Mouse (Mus musculus): ENCODE results near the gene Gabrb2.

The Gabrb2 gene

DNA sequence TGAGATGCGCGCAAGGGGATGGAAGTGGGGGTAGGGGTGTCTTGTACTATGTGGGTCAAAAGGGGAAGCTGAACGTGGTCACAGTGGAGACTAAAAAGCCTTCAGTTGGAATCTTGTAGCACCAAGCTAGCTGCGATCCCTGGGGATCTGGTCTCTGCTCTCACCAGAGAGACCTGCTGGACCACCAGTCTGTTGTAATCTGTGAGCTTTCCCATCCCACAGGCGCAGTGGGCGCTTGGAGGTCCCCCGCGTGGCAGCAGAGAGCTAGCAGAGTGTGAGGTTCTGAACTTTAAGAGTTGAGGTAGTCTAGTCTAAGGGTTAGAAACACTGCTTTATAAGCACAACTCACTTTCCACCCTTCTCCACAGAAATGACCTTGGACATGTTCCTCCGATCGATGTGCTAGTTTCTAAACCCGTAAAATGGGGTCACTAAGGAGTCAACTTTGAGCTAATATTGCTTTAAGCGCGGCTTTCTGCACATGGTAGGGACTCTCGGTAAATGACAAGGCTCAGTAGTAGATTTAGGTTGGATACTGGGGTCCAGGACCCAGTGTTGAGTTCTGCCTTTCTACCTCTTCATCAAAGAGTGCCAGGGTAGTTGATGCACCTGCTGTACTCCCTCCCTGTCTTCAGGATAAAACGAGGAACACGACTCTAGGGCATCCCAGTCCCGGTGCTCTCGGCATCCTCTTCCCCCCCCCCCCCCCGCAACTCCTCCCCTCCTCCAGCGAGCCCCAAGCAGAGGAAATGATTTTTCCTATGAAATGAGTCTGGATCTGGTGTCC, at the start of gene Gabrb2:
TSS of gene Gabrb2 (plus strand) at position 762 of the 787 bp plus-strand sequence.
- DNase-seq (ENCODE audit: low spot score): no peak

DNA sequence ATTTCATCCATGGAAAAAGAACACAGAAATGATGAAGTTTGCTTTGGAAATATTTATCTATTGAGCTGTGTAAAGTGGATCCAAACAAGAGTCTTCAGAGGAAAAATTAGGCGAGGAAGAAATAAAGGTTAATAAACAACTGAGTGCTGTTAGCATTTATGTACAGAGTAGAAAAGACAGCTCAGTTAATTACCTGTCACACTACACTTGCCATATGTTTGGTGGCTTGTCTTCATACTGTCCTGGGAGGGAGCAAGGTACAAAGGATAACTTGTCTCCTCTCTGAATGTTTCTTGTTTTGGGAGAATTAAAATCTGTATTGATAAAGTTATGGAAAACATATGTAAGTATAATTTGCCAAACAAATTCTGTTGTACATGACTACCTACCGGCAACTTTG, 40.6 kb upstream of the Gabrb2 start:
- DNase-seq (ENCODE audit: low spot score): no peak

DNA sequence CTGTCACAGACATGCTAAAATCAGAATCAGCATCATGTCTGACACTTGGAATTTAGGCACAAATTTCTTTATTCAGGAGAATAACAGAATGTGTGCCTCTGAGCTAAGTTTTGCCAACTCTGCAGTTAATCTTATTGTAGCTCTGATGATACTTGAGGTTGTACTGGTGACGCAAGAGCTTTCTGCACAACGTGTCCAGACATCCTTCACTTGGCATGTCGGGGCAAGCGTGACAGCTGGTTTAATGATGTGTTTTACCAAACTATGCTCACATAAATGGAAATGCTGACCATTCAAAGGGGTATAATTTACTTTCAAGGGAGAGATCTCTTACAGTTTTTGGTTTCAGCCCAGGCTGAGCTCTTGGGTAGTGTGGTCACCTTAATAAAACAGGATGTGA, 33.1 kb upstream of the Gabrb2 start:
- DNase-seq (ENCODE audit: low spot score): no peak

DNA sequence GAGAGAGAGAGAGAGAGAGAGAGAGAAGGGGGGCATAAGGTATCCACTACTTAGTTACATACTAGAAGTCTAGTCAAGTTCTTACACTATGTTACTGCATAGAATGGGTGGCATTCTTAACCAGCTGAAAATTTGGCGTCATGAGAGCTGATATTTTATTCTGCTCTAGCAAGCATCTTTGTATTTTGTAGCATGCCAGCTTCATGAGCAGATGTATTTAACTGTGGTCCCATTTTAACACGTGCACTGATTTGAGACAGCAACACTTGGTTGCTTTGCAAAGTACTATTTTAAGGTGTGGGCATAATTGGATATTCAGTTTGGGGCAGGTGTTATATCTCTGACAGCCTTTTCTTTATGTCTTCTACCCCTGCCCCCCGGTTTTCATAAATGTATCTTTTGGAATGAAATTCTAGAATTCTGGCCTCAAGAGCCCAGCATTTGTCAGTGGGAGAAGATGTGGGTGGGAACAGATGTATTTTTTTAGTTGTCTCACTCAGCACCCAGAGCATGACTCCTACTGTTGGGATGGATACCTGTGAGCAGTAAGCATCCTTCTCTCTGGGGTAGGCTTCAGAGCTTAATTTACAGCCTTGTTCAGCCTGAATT, 28.8 kb upstream of the Gabrb2 start:
- DNase-seq (ENCODE audit: low spot score): no peak

DNA sequence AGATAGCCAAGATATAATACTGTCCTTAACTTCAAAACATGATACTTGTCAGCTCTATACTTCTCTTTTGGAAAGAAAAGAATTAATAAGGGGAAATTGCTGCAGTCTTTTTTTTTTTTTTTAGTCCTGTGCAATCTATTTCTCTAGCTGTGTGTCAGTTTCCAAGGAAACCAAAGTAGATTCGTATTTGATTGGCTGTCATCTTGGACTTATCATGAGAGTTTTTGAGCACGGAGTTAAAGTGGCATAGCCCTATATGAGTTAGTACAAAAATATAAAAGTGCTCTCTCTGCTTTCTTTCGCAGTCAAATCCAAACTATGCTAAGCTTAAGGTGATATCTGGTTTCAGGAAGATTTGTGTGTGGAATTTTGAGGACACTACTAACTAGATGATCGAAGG, 26.1 kb upstream of the Gabrb2 start:
- DNase-seq (ENCODE audit: low spot score): no peak

DNA sequence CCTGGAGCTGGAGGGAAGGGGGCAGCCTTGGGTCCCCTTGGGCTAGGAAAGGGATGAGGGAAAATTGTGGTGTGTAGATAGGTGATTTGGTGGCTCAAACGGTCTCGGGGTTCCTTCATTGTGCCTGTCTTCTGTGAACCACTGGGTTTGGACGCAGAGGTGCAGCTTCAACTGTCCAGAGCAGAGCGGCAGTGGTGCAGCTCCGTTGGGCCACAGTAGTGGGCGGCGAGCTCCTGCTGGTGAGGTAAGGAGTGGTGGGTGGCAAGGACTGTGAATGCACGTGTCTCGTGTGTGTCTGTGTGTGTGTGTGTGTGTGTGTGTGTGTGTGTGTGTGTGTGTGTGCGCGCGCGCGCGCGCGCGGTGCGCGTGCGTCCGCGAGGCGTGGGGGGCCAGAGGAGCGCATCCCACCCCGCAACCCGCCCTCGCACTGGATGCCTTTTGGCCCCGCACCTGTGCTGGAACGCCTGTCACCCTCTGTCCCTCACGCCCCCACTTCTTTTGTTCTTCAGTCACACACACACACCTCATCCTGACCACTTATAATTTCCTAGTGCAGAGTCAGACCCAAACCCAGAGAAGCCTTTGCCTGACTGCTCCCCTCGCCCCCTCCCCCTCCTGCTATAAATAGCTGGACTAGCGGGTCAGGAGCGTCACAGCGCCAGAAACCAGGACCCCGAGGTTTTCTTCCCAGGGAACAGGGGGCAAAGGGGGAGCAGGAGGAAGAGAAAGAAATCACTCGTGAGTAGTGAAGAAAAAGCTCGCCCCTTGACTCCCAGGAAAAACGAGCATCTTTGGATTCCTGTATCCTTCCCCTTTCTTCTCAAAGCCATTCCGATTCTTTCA, 455 bp downstream of the Gabrb2 start:
- peak; percentile 6 for DNase-seq (ENCODE audit: low spot score)

DNA sequence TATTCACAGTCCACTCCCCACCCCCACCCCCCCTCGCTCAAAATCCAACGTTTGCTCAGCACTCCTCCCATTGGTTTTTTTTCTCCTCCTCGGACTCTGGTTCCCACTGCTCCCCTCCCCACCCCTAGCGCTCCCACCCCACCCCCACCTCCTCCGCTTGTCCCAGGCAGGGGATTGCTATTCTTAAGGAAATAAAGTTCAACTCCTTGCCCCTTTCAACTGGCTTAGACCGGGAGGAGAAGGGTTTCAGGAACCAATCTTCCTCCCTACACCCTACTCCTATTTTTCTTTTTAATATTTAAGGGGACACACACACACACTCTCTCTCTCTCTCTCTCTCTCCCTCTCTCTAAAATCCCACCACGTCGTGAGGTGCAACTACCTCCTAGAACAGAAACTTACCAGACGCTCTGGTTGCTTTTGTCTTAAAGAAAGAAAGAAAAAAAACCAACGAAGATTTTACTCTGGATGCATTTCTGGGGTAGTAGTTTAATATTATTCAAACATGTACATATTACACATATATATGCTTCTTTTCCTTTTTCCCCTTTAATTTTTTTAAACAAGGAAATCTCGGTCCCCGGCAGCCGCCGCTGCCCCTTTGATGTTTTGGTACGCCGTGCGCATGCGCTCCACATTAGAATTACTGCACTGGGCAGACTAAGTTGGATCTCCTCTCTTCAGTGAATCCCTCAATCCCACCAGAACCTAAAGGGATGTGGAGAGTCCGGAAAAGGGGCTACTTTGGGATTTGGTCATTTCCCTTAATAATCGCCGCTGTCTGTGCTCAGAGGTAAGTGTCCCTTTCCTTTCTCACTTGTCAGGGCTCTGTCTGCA, 1.3 kb downstream of the Gabrb2 start:
- DNase-seq (ENCODE audit: low spot score): peak; percentile 2

DNA sequence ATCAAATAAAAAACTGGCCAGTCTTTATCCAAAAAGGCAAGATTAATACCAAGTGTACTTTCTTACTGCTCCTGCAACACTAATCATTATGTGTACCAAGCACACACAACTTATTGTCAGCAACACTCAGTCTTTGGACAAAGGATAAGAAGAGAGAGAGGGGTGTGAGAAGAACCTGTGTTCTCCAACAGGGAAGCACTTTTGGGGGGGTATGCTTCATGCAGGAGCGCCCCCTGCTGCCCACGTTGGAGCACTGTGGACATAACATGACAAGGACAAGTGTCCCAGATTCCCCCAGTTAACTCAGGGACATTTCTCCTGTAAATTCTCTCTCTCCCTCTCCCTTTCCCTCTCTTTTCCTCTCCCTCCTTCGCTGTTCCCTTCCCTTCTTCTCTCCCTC, 3.7 kb downstream of the Gabrb2 start:
- DNase-seq (ENCODE audit: low spot score): peak; percentile 3

DNA sequence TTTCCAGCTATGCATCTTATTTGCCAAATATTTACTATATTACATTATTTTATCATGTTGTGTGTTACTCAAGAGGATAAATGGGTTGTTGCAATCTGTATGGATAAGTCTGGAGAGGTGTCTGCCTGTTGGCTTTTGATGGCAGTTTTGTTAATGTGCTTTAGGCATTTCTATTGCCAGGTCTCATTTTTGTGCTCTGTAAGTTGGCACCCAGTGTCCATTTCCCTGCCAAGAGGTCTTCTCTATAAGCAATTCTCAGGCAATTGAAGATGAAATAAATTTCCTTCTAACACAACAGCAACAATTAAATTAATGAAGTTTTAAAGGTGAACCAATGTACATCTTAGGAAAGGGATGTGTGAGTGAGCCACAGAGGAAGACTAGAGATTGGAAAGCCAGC, 11.9 kb downstream of the Gabrb2 start:
- DNase-seq (ENCODE audit: low spot score): no peak

DNA sequence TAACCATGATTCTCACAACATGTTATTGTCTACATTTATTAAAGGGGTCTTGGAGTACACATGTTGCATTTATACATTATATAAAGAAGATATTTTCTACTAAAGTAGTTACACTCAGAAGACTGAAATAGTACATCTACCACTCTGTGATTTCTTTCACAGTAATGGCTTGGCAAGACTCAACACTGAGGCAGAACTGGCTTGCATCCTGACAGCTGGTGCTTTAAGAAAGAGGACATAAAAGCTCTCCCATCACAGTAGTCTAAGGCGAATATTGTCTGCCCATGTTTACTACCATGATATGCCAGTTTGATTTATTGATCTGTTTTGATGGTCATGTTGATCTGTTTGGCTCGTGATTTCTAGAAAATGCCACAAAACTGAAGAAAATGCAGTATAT, 19.4 kb downstream of the Gabrb2 start:
- DNase-seq (ENCODE audit: low spot score): no peak

DNA sequence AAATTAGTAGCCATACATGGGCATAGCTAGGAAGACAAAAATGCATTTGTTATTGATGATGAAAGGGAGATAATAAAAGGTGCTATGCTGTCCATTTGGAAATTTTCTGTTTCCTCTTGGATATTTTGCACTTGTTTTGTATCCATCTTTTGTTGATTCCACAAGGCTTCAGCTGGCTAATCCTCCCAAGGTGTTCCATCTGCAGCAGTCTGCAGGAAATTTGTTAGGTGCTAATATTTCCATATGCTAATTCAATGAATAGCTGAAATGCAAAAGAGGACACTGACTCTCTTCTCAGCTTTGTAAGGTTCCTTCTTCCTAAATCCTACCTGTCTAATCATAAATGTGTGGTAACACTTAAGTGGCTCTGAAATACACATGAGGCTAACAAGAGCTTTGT, 24.1 kb downstream of the Gabrb2 start:
- DNase-seq (ENCODE audit: low spot score): no peak

DNA sequence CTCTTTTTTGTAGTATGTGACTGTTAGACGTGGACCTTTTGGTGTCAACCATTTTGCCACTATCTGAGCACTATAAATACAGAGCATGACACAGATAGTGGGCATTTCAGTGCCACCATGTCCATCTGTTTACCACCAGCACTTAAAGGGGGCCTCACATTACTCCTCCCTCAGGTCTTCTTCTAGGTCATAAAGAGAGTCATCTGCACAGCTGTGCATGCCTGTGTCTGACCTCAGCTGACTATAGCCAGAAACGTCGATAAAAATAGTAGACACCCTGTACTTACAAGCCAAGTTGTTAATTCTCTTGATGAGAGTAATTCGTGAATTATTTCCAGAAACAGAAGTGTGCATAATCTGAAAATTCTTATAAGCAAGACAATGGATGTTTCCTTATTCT, 29.4 kb downstream of the Gabrb2 start:
- DNase-seq (ENCODE audit: low spot score): no peak

DNA sequence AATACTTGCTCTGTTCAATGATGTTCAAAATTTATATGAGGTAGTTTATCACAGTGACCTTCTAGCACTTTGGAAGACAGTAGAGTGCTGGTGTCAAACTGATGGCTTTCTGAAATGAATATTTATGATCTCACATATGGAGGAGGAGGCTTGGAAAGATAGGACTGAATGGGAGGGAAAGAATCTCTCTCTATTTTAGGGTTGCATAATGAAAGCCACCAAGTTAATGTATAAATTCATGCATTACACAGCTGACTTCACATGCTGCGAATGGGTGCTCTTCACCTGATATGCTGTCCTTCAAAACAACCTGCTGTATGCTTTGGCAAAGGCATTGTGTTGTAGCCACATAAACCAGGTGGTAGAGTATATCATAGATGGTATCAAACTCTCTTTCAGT, 44.6 kb downstream of the Gabrb2 start:
- no peak for DNase-seq (ENCODE audit: low spot score)

DNA sequence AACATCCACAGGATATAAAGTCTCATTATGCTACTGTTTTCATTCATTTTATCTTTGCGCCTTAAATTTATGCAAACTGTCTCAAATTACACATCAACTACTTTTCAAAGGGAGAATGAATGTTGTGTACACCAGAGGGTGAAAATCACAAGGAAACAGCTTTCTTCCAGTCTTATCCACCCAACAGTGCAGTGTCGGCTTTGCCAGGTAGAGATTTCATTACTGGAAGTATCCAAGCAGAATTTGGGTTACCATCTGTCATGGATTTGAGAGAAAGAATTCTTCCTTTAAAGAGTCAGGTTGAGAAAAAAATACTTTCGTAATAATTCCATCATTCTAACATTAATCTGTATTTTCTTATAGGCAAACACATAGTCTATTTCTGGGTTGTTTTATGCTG, 48.8 kb downstream of the Gabrb2 start:
- no peak for DNase-seq (ENCODE audit: low spot score)

DNA sequence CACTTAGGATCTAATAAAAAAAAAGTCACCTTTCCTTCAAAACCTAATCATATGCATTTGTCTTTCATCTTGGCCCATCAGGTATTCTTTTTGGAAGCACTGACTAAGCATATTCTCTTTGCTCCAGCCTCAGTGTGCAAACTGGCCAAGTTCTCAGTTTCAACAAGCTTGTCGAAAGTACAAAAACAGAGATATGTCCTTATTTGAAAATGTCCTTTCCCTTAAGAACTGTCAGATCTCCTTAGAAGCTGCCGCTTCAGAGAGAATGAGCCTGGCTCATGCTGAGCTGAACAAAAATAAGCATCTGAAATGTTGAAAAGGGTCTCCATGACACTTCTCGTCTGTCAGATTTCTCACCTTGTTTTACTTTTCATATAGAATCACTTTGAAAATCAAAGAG, 55.0 kb downstream of the Gabrb2 start:
- DNase-seq (ENCODE audit: low spot score): no peak

DNA sequence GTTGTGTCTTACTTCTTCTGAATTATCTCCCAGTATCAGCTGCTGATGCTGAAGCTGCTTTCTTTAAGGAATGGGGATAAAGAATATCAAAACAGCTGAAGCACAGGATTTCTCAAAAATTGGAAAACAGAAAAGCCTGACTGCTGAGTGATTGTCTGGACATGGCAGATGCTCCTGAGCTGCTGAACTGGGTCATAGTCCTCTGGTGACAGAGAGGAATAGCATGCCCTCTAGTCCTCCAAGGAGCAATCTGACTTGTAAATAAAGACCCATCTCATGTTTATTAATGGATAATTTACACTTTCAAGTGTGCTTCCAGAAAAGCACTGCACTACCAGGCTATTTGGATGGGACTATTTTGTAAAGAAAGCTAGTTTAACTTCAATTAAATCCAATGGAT, 68.1 kb downstream of the Gabrb2 start:
- no peak for DNase-seq (ENCODE audit: low spot score)

DNA sequence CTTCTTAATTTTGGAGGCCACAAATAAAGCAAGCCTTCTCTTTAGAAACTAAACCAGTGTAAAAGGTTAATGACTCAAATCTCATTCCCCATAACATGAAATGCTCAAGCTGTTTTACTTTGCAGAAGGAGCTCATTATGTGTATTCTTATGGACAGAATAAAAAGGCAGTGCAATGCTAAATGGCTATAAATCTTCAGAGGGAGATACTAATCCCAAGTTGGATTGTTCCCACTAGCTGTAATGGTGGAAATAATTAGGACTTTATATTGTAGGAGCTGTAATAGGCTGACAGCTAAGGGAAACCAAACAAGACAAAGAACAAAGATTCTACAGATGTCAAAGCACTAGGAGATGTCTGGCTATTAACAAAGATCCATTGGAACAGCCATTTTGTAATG, 81.6 kb downstream of the Gabrb2 start:
- DNase-seq (ENCODE audit: low spot score): no peak

DNA sequence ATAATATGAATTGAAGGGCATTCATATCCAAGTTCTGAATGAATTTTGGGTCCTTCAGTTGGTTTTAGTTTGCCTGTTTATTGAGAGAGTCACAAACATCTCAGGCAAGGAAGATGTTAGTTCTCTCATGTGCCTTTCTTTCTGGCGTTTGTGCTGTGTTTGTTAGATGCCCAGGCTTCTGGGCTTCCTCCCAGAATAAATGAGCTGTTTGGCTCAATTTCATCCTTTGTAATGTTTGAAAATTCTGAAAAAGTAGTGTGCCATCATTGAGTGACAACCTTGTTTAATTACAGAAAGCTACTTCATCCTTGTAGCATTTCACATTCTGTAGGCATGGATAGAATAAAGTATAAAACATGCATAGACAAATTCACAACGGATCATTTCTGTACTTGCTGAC, 85.9 kb downstream of the Gabrb2 start:
- no peak for DNase-seq (ENCODE audit: low spot score)

DNA sequence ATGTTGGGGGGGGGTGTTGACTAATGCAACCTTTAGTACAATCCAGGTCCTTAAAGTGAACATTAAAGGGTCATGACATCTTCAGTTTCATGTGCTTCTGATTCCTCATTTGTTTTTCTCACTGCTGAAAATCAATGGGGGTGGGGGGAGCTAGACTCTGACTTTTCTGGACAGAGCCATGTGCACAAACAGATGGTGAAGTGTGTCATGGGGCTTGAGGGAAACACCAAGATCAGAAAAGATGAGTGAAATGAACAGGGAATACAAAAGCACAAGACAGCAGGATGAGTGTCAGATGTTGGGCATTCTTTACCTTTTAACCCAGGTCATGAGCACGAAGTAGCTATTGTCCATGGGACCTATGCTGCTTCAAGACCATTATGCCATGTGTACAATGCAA, 86.4 kb downstream of the Gabrb2 start:
- no peak for DNase-seq (ENCODE audit: low spot score)

DNA sequence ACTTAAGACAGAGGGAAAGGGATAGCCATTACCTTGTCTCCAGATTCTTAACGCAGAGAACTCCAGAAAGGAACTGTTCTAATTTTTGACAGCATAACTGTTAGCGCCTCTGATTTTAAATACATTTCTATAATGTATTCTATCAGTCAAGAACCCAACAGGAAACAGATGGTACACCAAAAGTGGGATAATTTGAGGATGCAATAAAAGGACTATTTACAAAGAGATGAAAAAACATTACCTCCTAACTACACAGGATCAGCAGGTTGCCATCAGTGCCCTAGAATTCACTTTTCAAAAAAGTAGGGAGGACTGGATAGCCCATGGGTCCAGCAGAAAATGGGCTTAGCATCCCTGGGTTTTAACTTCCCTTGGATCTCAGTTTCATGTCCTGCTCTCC, 102.4 kb downstream of the Gabrb2 start:
- DNase-seq (ENCODE audit: low spot score): no peak

DNA sequence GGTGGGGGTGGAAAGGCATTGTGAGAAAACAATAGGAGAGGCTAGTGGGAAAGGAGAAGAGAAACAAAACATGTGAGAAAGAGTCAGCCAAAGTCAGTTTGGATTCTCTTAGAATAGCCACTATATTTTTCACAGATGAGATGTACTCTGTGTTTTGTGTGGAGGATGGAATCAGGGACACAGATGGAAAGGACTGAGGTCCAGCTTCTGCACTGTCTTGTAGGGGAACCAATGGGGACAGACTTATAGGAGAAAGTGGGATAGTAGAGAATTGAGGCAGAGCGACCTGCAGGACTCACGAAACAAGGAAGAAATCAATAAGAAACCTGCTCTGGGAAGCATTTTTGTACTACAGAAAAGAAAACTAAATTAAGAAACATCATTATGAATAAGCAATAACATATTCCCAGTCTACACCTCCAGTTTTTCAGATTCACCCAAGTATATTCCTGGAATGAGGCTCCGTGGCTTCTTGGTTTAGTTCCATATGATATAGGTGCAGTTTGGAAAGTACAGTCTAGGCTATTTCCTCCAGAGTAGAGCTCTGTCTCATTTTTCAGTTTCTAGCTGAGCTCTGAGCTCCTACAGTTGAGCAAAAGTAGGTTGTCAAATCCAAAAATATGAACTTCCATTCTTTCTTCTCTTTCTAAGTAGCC, 108.8 kb downstream of the Gabrb2 start:
- DNase-seq (ENCODE audit: low spot score): no peak

DNA sequence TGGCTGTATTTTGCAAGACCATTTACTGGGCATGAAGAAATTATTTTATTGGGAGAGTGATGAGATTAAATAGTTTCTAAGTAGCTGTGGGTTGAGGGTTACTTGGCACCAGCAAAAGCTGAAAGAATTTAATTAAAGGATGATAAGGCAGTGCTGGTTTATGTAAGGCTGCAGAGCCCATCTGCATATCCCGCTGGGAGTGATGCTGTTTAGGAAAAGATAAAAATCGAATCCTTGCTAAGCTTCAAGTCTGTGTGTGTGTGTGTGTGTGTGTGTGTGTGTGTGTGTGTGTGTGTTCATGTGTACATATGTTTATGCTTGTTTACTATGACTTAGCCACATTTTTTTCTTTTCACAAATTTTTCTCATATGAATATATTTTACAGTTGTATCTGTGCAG, 113.0 kb downstream of the Gabrb2 start:
- DNase-seq (ENCODE audit: low spot score): no peak

Data from yolk sac, embryonic 10.5 days (tissue).